8 mouse cellular contexts compared by ENCODE assay signal in the genomic region with DNA sequence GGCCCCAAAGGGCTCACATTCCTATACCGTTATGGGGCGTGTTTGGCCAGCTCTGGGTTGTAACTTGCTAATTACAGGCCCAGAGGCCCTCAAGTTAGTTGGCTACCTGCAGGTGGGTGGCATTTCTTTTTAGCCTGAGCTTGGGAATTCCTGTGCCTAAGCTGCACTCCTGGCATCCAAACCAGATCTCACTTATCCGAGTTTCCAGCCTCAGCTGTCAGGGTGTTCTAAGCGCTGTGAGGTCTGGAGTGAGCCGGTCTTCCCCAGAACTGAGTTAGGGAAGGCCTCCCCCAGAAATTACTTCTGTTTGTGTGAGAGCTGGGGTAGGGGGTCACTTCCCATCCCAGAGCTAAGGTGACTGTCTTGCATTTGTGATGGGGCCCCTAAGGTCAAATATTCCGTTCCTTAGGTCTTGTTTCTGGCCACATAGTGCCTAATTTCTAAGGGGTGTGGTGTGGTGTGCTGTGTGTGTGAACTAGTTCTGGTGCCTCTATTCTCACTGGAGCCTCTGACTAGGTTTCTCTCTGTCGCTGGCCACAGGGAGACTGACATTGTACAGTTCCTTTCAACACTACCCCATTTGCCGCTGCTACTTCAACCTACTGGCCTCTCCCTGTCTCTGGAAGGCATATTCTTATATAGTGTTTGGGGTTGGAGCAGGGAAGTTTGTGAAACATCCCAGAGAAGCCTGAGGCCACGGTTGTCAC. TPM values are rescaled to one million over a fixed set of nuclear protein-coding genes. Genes with fewer than 3 reads are reported as not detected.
A peak's percentile ranks its signal among the peaks of the same experiment; 100 is the strongest.
DNase-seq lines count a peak whose midpoint lies in the region; ATAC-seq and TF ChIP-seq lines count a peak whose summit lies in the region.

No protein-coding gene starts in this region.

- no peaks in the 10 kb centered on the region for H3K9me3 ChIP-seq in forebrain, embryonic 11.5 days (ENCODE audit: control insufficient read depth, low read length)
- no peaks in the 10 kb centered on the region for H3K9me3 ChIP-seq in limb, embryonic 13.5 days
- no peaks in the 10 kb centered on the region for H3K9me3 ChIP-seq in stomach, embryonic 15.5 days

- TF ChIP-seq POLR2A in spleen, adult 2 months (IDR thresholded peaks at IDR 0.05; ENCODE audit: low read depth, low read length), result no peak

- H3K27me3 ChIP-seq in spleen, adult 2 months (ENCODE audit: control insufficient read depth, insufficient read depth, low read length), result no peaks in the 10 kb centered on the region
- H3K27me3 ChIP-seq in forebrain, embryonic 11.5 days (ENCODE audit: control insufficient read depth, insufficient read depth, low read length), result no peaks in the 10 kb centered on the region
- H3K27me3 ChIP-seq in limb, embryonic 13.5 days, result no peaks in the 10 kb centered on the region
- no peaks in the 10 kb centered on the region for H3K27me3 ChIP-seq in stomach, embryonic 15.5 days (replicated peaks)

- H3K4me1 ChIP-seq in spleen, adult 2 months (ENCODE audit: control insufficient read depth, insufficient read depth, insufficient read length), result peaks cover 23% of the 10 kb centered on the region; the same call in 1 of the 2 replicates
- H3K4me1 ChIP-seq in forebrain, embryonic 11.5 days (replicated peaks; ENCODE audit: control insufficient read depth, insufficient read depth, low read length), result peaks cover 11% of the 10 kb centered on the region; the same call in 1 of the 2 replicates
- peaks cover 33% of the 10 kb centered on the region for H3K4me1 ChIP-seq in limb, embryonic 13.5 days
- peaks cover 26% of the 10 kb centered on the region for H3K4me1 ChIP-seq in stomach, embryonic 15.5 days

- peaks cover 9% of the 10 kb centered on the region for H3K36me3 ChIP-seq in spleen, adult 2 months (ENCODE audit: control insufficient read depth, insufficient read depth, low read length)
- no peaks in the 10 kb centered on the region; the same call in 1 of the 2 replicates for H3K36me3 ChIP-seq in forebrain, embryonic 11.5 days (ENCODE audit: control insufficient read depth, insufficient read depth, low read length)
- H3K36me3 ChIP-seq in limb, embryonic 13.5 days, result peaks cover 23% of the 10 kb centered on the region
- peaks cover 4% of the 10 kb centered on the region; the same call in 1 of the 2 replicates for H3K36me3 ChIP-seq in stomach, embryonic 15.5 days

- ATAC-seq in forebrain, embryonic 11.5 days (replicated peaks; ENCODE audit: low FRiP score), result no peak
- ATAC-seq in limb, embryonic 13.5 days (ENCODE audit: low FRiP score, low read depth), result no peak; the same call in 1 of the 2 replicates
- no peak for ATAC-seq in stomach, embryonic 15.5 days (ENCODE audit: insufficient read depth, low FRiP score, low read depth)

- peak overlapping the region; percentile 93 for H3K27ac ChIP-seq in spleen, adult 2 months (ENCODE audit: insufficient read depth, low read length)
- peak overlapping the region; percentile 93; the same call in 1 of the 2 replicates for H3K27ac ChIP-seq in forebrain, embryonic 11.5 days (ENCODE audit: low read depth, low read length)
- H3K27ac ChIP-seq in limb, embryonic 13.5 days, result peak overlapping the region; percentile 94
- H3K27ac ChIP-seq in stomach, embryonic 15.5 days, result peak overlapping the region; percentile 94

- peak overlapping the region; percentile 93 for H3K4me3 ChIP-seq in spleen, adult 2 months (ENCODE audit: extremely low read depth, insufficient read depth, insufficient read length)
- H3K4me3 ChIP-seq in forebrain, embryonic 11.5 days (ENCODE audit: low read depth, low read length), result peak overlapping the region; percentile 93
- H3K4me3 ChIP-seq in limb, embryonic 13.5 days, result peak overlapping the region; percentile 82
- peak overlapping the region; percentile 86 for H3K4me3 ChIP-seq in stomach, embryonic 15.5 days (replicated peaks)

- WGBS in spleen, adult 2 months, result 9% methylated on average over 9 of the region's 9 CpGs
- WGBS in forebrain, embryonic 11.5 days, result 13% methylated on average over 9 of the region's 9 CpGs
- 13% methylated on average over 9 of the region's 9 CpGs for WGBS in limb, embryonic 13.5 days
- 12% methylated on average over 9 of the region's 9 CpGs for WGBS in stomach, embryonic 15.5 days

- no peak for TF ChIP-seq CTCF in spleen, adult 2 months (IDR thresholded peaks at IDR 0.05; ENCODE audit: extremely low read depth, insufficient read depth, insufficient read length, insufficient replicate concordance)

- no peak for DNase-seq in spleen, adult 2 months (ENCODE audit: low read depth in 1 of 2, low spot score in 2 of 2)
- DNase-seq in spleen, postnatal 10 days (ENCODE audit: low spot score in 2 of 2), result no peak
- DNase-seq in forebrain, embryonic 11.5 days (ENCODE audit: low spot score), result no peak
- no peak for DNase-seq in frontal cortex, postnatal 36 days (ENCODE audit: low spot score in 2 of 2)
- DNase-seq in spleen, postnatal 4 days (ENCODE audit: low spot score in 2 of 2), result no peak
- no peak for DNase-seq in gastrocnemius, postnatal 25 days

- H3K9ac ChIP-seq in forebrain, embryonic 11.5 days (ENCODE audit: low read length), result peak overlapping the region; percentile 99
- H3K9ac ChIP-seq in limb, embryonic 13.5 days, result peak overlapping the region; percentile 99
- H3K9ac ChIP-seq in stomach, embryonic 15.5 days, result peak overlapping the region; percentile 98

- peak overlapping the region; percentile 71 for H3K4me2 ChIP-seq in forebrain, embryonic 11.5 days (ENCODE audit: low read depth, low read length, severe bottlenecking)
- H3K4me2 ChIP-seq in limb, embryonic 13.5 days (replicated peaks), result peak overlapping the region; percentile 87
- peak overlapping the region; percentile 80 for H3K4me2 ChIP-seq in stomach, embryonic 15.5 days

RNA-seq across cellular contexts. Expression of a gene that starts 1.4 kb away (rescaled TPM):
- polyA plus RNA-seq in spleen, adult 2 months (2012; rRNA removed), result 95.7 and 101 TPM in 2 replicates
- 111 and 122 TPM in 2 replicates for polyA plus RNA-seq in forebrain, embryonic 11.5 days (2014; fragmentation: Nextera tagmentation; extraction: Ambion mirVana)
- polyA plus RNA-seq in limb, embryonic 13.5 days (2015; fragmentation: Nextera tagmentation; extraction: Ambion mirVana), result 181 and 184 TPM in 2 replicates
- 138 and 146 TPM in 2 replicates for polyA plus RNA-seq in stomach, embryonic 15.5 days (2015; fragmentation: Nextera tagmentation; extraction: Ambion mirVana)
- total RNA-seq in gastrocnemius, postnatal 25 days (2021), result 10 to 100 TPM; 20.3 to 21.7 TPM

RNA-seq across cellular contexts. Expression of a gene that starts 9.0 kb away (rescaled TPM):
- 2.6 and 2.7 TPM in 2 replicates for polyA plus RNA-seq in spleen, adult 2 months (2012; rRNA removed)
- polyA plus RNA-seq in forebrain, embryonic 11.5 days (2014; fragmentation: Nextera tagmentation; extraction: Ambion mirVana), result 1.3 and 1.5 TPM in 2 replicates
- polyA plus RNA-seq in limb, embryonic 13.5 days (2015; fragmentation: Nextera tagmentation; extraction: Ambion mirVana), result 2.0 and 2.5 TPM in 2 replicates
- 2.3 and 3.4 TPM in 2 replicates for polyA plus RNA-seq in stomach, embryonic 15.5 days (2015; fragmentation: Nextera tagmentation; extraction: Ambion mirVana)
- total RNA-seq in gastrocnemius, postnatal 25 days (2021), result under 1 TPM; 0.15 to 0.27 TPM

RNA-seq across cellular contexts. Expression of a gene that starts 34.1 kb away (rescaled TPM):
- 7.7 and 8.9 TPM in 2 replicates for polyA plus RNA-seq in spleen, adult 2 months (2012; rRNA removed)
- polyA plus RNA-seq in forebrain, embryonic 11.5 days (2014; fragmentation: Nextera tagmentation; extraction: Ambion mirVana), result 26.4 and 28.5 TPM in 2 replicates
- polyA plus RNA-seq in limb, embryonic 13.5 days (2015; fragmentation: Nextera tagmentation; extraction: Ambion mirVana), result 24.2 and 26.9 TPM in 2 replicates
- 16.6 and 17.3 TPM in 2 replicates for polyA plus RNA-seq in stomach, embryonic 15.5 days (2015; fragmentation: Nextera tagmentation; extraction: Ambion mirVana)
- total RNA-seq in gastrocnemius, postnatal 25 days (2021), result 10 to 100 TPM; 36.5 to 38.3 TPM

RNA-seq across cellular contexts. Expression of a gene that starts 34.9 kb away (rescaled TPM):
- 44.8 and 51.0 TPM in 2 replicates for polyA plus RNA-seq in spleen, adult 2 months (2012; rRNA removed)
- 34.2 and 35.4 TPM in 2 replicates for polyA plus RNA-seq in forebrain, embryonic 11.5 days (2014; fragmentation: Nextera tagmentation; extraction: Ambion mirVana)
- 38.1 and 41.2 TPM in 2 replicates for polyA plus RNA-seq in limb, embryonic 13.5 days (2015; fragmentation: Nextera tagmentation; extraction: Ambion mirVana)
- 45.8 and 51.2 TPM in 2 replicates for polyA plus RNA-seq in stomach, embryonic 15.5 days (2015; fragmentation: Nextera tagmentation; extraction: Ambion mirVana)
- 10 to 100 TPM; 19.9 to 22.8 TPM for total RNA-seq in gastrocnemius, postnatal 25 days (2021)

RNA-seq across cellular contexts. Expression of a gene that starts 41.0 kb away (rescaled TPM):
- polyA plus RNA-seq in spleen, adult 2 months (2012; rRNA removed), result 9.4 and 10.4 TPM in 2 replicates
- 74.9 and 76.7 TPM in 2 replicates for polyA plus RNA-seq in forebrain, embryonic 11.5 days (2014; fragmentation: Nextera tagmentation; extraction: Ambion mirVana)
- 47.2 and 53.0 TPM in 2 replicates for polyA plus RNA-seq in limb, embryonic 13.5 days (2015; fragmentation: Nextera tagmentation; extraction: Ambion mirVana)
- 29.9 and 34.1 TPM in 2 replicates for polyA plus RNA-seq in stomach, embryonic 15.5 days (2015; fragmentation: Nextera tagmentation; extraction: Ambion mirVana)
- 10 to 100 TPM; 10.2 to 11.8 TPM for total RNA-seq in gastrocnemius, postnatal 25 days (2021)
